Mouse (Mus musculus): ENCODE measurements around the gene Uck1. TPM values are rescaled to one million over a fixed set of nuclear protein-coding genes. Genes with fewer than 3 reads are reported as not detected.
"Not testable (repeated sequence)": the region's sequence is repeated elsewhere in the genome, so short reads cannot be mapped to it uniquely, and the experiment has no call there.

Gene Uck1
- polyA plus RNA-seq, 1 experiment from 2014 or later, result 33.3 TPM

DNA sequence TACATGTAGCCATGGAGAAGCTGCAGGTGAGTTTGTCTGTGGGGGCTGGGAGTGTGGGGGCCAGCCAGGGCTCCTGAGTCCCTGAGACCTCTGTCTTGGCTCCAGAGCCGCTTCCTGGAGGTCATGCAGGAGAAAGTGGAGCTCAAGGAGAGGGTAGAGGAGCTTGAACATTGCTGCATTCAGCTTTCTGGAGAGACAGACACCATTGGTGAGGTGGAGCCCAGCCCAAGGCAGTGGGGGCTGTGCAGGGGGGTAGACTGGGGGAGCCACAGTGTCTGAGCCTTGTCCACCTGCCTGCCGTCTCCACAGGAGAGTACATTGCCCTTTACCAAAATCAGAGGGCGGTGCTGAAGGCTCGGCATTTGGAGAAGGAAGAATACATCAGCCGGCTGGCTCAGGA is 45.7 kb upstream of the Uck1 start:
- peaks cover 66% of the 10 kb centered on the region for H3K36me3 ChIP-seq (replicated peaks; ENCODE audit: insufficient read depth, low read length)
- no peaks in the 10 kb centered on the region for H3K9me3 ChIP-seq (ENCODE audit: low read length)
- no peaks in the 10 kb centered on the region for H3K27me3 ChIP-seq (ENCODE audit: insufficient read depth, low read length)
- TF ChIP-seq CTCF (IDR thresholded peaks at IDR 0.05; ENCODE audit: low read depth), result no peak
- TF ChIP-seq EP300 (IDR thresholded peaks at IDR 0.05; ENCODE audit: low read depth), result no peak
- H3K4me3 ChIP-seq (ENCODE audit: low read depth, low read length), result no peak overlapping the region
- no peak for ATAC-seq
- H3K9ac ChIP-seq (replicated peaks), result no peak overlapping the region
- no peak overlapping the region for H3K27ac ChIP-seq (ENCODE audit: low read depth)
- WGBS (ENCODE audit: insufficient replicate concordance), result 88% methylated on average over 5 of the region's 5 CpGs
- H3K4me2 ChIP-seq (ENCODE audit: low read depth, low read length), result no peak overlapping the region
- no peaks in the 10 kb centered on the region for H3K4me1 ChIP-seq (ENCODE audit: insufficient read depth)
- DNase-seq, result no peak

DNA sequence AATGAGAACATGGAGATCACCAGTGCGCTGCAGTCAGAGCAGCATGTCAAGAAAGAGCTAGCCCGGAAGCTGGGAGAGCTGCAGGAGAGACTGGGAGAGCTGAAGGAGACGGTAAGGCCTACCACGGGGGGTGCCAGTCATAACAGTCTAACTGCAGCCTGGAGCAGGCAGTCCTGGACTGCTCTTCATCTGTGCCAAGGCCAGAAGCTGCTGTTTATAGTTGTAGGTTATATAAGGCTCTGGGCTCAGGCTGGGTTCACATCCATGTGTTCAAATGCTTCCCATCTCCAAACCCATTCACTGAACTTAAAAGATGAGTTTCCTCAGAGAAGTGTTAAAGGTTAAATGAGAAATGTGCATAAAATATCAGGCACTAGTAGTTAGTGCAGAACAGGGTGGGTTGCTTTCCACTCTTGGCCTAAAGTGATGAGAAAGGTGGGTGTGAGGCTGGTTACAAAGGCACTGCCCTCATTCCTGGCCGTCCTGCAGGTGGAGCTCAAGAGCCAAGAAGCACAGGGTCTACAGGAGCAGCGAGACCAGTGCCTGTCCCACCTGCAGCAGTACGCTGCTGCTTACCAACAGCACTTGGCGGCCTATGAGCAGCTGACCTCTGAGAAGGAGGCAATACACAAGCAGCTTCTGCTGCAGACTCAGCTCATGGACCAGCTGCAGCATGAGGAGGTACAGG is 44.3 kb upstream of the Uck1 start:
- Histone ChIP-seq H3K36me3 (replicated peaks; ENCODE audit: insufficient read depth, low read length) (peaks cover 77% of the 10 kb centered on the region), H3K4me2 (ENCODE audit: low read depth, low read length) (no peak overlapping the region)

DNA sequence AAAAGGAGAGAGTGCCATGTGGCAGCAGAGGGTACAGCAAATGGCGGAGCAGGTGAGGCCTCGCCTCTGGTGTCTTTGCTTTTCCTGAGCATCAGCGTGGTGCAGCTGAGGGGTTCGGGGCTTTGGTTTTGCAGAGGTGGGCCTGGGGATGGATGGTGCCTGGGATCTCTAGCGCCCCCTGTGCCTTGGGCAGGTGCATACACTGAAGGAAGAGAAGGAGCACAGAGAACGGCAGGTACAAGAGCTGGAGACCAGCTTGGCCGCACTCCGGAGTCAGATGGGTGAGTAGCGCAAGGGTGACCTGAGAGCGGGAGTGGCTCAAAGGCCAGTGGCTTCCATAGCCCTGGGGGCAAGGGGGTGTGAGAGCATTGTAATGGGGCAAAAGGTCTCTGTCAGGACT is 43.0 kb upstream of the Uck1 start:
- 87% methylated on average over 9 of the region's 10 CpGs for WGBS (ENCODE audit: insufficient replicate concordance)

More for the DNA sequence above, 44.3 kb upstream of the Uck1 start:
- H3K9ac ChIP-seq (replicated peaks), result no peak overlapping the region
- no peak overlapping the region for H3K4me3 ChIP-seq (ENCODE audit: low read depth, low read length)
- no peak overlapping the region for H3K27ac ChIP-seq (ENCODE audit: low read depth)
- H3K4me1 ChIP-seq (ENCODE audit: insufficient read depth), result no peaks in the 10 kb centered on the region
- no peaks in the 10 kb centered on the region for H3K27me3 ChIP-seq (ENCODE audit: insufficient read depth, low read length)
- TF ChIP-seq CTCF (IDR thresholded peaks at IDR 0.05; ENCODE audit: low read depth) (peak; percentile 76), EP300 (IDR thresholded peaks at IDR 0.05; ENCODE audit: low read depth) (no peak)
- DNase-seq (peak; percentile 65), ATAC-seq (no peak; the same call in 1 of the 2 replicates)
- no peaks in the 10 kb centered on the region for H3K9me3 ChIP-seq (ENCODE audit: low read length)
- WGBS (ENCODE audit: insufficient replicate concordance), result 66% methylated on average over 8 of the region's 8 CpGs

DNA sequence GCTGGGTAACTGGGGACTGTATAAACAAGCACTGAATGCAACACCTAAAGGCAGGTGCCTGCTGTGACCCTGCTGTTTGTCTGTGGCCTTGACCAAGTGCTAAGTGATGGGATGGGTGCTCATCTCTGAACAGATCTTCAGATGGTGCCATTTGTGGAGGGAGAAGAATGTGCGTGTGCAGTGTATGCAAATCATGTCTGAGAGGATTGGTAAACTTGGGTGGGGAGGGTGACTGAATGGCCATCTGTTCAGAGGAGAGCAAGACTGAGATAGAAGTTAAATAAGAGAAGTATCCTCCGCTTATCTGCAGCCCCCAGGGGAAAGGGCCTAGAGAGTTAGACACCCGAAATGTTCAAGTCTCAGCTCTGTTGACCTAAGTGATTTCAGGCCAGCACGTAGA is 39.5 kb upstream of the Uck1 start:
- 81% methylated on average over 4 of the region's 4 CpGs for WGBS (ENCODE audit: insufficient replicate concordance)
- H3K9me3 ChIP-seq (ENCODE audit: low read length), result no peaks in the 10 kb centered on the region
- no peak overlapping the region for H3K4me3 ChIP-seq (ENCODE audit: low read depth, low read length)
- no peak overlapping the region for H3K27ac ChIP-seq (ENCODE audit: low read depth)
- no peak for TF ChIP-seq EP300 (IDR thresholded peaks at IDR 0.05; ENCODE audit: low read depth)
- no peak for TF ChIP-seq CTCF (IDR thresholded peaks at IDR 0.05; ENCODE audit: low read depth)
- no peaks in the 10 kb centered on the region for H3K27me3 ChIP-seq (ENCODE audit: insufficient read depth, low read length)
- no peaks in the 10 kb centered on the region for H3K4me1 ChIP-seq (ENCODE audit: insufficient read depth)
- peaks cover 73% of the 10 kb centered on the region for H3K36me3 ChIP-seq (replicated peaks; ENCODE audit: insufficient read depth, low read length)
- no peak overlapping the region for H3K9ac ChIP-seq (replicated peaks)
- no peak for DNase-seq
- H3K4me2 ChIP-seq (ENCODE audit: low read depth, low read length), result no peak overlapping the region
- ATAC-seq, result no peak

More for the DNA sequence above, 43.0 kb upstream of the Uck1 start:
- no peak overlapping the region for H3K4me2 ChIP-seq (ENCODE audit: low read depth, low read length)
- ATAC-seq (no peak), DNase-seq (no peak)
- no peak overlapping the region for H3K9ac ChIP-seq (replicated peaks)
- no peak for TF ChIP-seq EP300 (IDR thresholded peaks at IDR 0.05; ENCODE audit: low read depth)
- TF ChIP-seq CTCF (IDR thresholded peaks at IDR 0.05; ENCODE audit: low read depth), result peak; percentile 46
- no peaks in the 10 kb centered on the region for H3K27me3 ChIP-seq (ENCODE audit: insufficient read depth, low read length)
- no peak overlapping the region for H3K27ac ChIP-seq (ENCODE audit: low read depth)
- H3K9me3 ChIP-seq (ENCODE audit: low read length), result no peaks in the 10 kb centered on the region
- no peaks in the 10 kb centered on the region for H3K4me1 ChIP-seq (ENCODE audit: insufficient read depth)
- H3K36me3 ChIP-seq (replicated peaks; ENCODE audit: insufficient read depth, low read length), result peaks cover 82% of the 10 kb centered on the region
- H3K4me3 ChIP-seq (ENCODE audit: low read depth, low read length), result no peak overlapping the region

DNA sequence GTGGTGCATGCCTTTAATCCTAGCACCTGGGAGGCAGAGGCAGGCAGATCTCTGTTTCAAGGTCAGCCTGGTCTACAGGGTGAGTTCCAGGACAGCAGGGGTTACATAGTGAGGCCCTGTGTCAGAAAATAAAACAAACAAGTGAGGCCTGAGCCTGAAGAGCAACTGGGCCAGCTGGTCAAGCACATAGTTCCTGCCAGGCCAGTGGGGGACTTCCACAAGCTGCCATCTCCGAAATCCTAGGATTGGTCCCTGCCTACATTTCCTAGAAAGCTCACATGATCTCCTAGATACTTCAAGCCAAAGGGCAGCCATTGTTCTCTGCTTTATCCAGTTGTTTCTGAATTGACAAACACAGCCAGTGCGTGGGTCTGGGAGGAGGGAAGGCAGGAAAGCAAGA is 35.9 kb upstream of the Uck1 start:
- H3K4me1 ChIP-seq (ENCODE audit: insufficient read depth); ATAC-seq; H3K27ac ChIP-seq (ENCODE audit: low read depth); H3K4me3 ChIP-seq (ENCODE audit: low read depth, low read length); H3K9me3 ChIP-seq (ENCODE audit: low read length); H3K9ac ChIP-seq (replicated peaks); H3K4me2 ChIP-seq (ENCODE audit: low read depth, low read length); DNase-seq; H3K27me3 ChIP-seq (ENCODE audit: insufficient read depth, low read length): not testable (repeated sequence)
- peaks cover 49% of the 10 kb centered on the region for H3K36me3 ChIP-seq (replicated peaks; ENCODE audit: insufficient read depth, low read length)
- WGBS (ENCODE audit: insufficient replicate concordance), result 67% methylated on average over 2 of the region's 2 CpGs

DNA sequence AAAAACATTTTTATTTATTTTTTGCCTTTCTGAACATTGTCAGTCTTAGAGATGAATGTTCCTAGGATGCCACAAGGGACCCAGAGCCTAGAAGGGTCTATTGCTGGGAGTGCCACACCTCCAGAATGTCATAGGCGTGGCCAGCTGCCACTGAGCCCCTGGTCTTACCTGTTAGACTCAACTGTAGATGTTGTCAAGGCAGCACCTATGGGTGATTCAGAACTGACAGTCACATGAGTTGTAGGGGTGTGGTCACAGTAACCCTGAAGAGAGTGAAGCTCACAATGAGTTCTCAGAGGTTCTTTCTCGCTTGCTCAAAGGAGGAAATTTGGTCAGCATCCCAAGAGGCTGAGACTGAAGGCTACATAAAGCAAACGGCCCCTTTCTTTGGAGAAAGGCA is 35.3 kb upstream of the Uck1 start:
- Histone ChIP-seq H3K9me3 (ENCODE audit: low read length) (no peaks in the 10 kb centered on the region), H3K27me3 (ENCODE audit: insufficient read depth, low read length) (no peaks in the 10 kb centered on the region), H3K9ac (replicated peaks) (no peak overlapping the region), H3K27ac (ENCODE audit: low read depth) (no peak overlapping the region), H3K36me3 (replicated peaks; ENCODE audit: insufficient read depth, low read length) (peaks cover 48% of the 10 kb centered on the region), H3K4me3 (ENCODE audit: low read depth, low read length) (no peak overlapping the region), H3K4me1 (ENCODE audit: insufficient read depth) (peaks cover 4% of the 10 kb centered on the region; the same call in 1 of the 2 replicates), H3K4me2 (ENCODE audit: low read depth, low read length) (no peak overlapping the region)
- WGBS (ENCODE audit: insufficient replicate concordance), result 90% methylated on average over 3 of the region's 3 CpGs
- DNase-seq (no peak), ATAC-seq (no peak)
- no peak for TF ChIP-seq EP300 (IDR thresholded peaks at IDR 0.05; ENCODE audit: low read depth)
- TF ChIP-seq CTCF (IDR thresholded peaks at IDR 0.05; ENCODE audit: low read depth), result no peak
